Mouse (Mus musculus): ENCODE results near the gene Hscb. TPM values are rescaled to one million over a fixed set of nuclear protein-coding genes. Genes with fewer than 3 reads are reported as not detected.

Hscb gene
- total RNA-seq, 4 experiments from 2014 or later = 12.1 to 15.6 (median 13.6) TPM

- no peak for DNase-seq (ENCODE audit: low spot score in 2 of 2)
Observed at GRCm38 (mm10) chr5:110831036-110831720, 8.4 kb downstream of the Hscb start.

- DNase-seq (ENCODE audit: low spot score in 2 of 2) = no peak
Observed at GRCm38 (mm10) chr5:110827576-110827975, 12.0 kb downstream of the Hscb start.

GRCm38 (mm10) chr5:110826781-110827495 is 12.6 kb downstream of the Hscb start:
- DNase-seq (ENCODE audit: low spot score in 2 of 2) = no peak

- no peak for DNase-seq (ENCODE audit: low spot score in 2 of 2)
Observed at GRCm38 (mm10) chr5:110824421-110824820, 15.2 kb downstream of the Hscb start.

- DNase-seq (ENCODE audit: low spot score in 2 of 2) = peak; percentile 93 to 99
Observed at GRCm38 (mm10) chr5:110809667-110810325, 29.8 kb downstream of the Hscb start, which contains the start of gene Ulk1. Gene Ulk1, minus strand, starts transcription at chr5:110810097.

- DNase-seq (ENCODE audit: low spot score in 2 of 2) = peak in 1 of 2 experiments; percentile 25
Observed at GRCm38 (mm10) chr5:110808821-110809666, 30.5 kb downstream of the Hscb start.

GRCm38 (mm10) chr5:110808061-110808631 is 31.4 kb downstream of the Hscb start:
- DNase-seq (ENCODE audit: low spot score in 2 of 2) = peak; percentile 61 to 78

GRCm38 (mm10) chr5:110807453-110807852 is 32.1 kb downstream of the Hscb start:
- no peak for DNase-seq (ENCODE audit: low spot score in 2 of 2)

- no peak for DNase-seq (ENCODE audit: low spot score in 2 of 2)
Observed at GRCm38 (mm10) chr5:110806676-110807075, 32.9 kb downstream of the Hscb start.

GRCm38 (mm10) chr5:110806154-110806553 is 33.4 kb downstream of the Hscb start:
- DNase-seq (ENCODE audit: low spot score in 2 of 2) = no peak

GRCm38 (mm10) chr5:110804012-110804743 is 35.4 kb downstream of the Hscb start:
- no peak for DNase-seq (ENCODE audit: low spot score in 2 of 2)

- DNase-seq (ENCODE audit: low spot score in 2 of 2) = no peak
Observed at GRCm38 (mm10) chr5:110802809-110803208, 36.8 kb downstream of the Hscb start.

- no peak for DNase-seq (ENCODE audit: low spot score in 2 of 2)
Observed at GRCm38 (mm10) chr5:110802186-110802585, 37.4 kb downstream of the Hscb start.

GRCm38 (mm10) chr5:110801036-110801624 is 38.4 kb downstream of the Hscb start:
- DNase-seq (ENCODE audit: low spot score in 2 of 2) = no peak

- DNase-seq (ENCODE audit: low spot score in 2 of 2) = no peak
Observed at GRCm38 (mm10) chr5:110797696-110798095, 41.9 kb downstream of the Hscb start.

GRCm38 (mm10) chr5:110794363-110794762 is 45.2 kb downstream of the Hscb start:
- DNase-seq (ENCODE audit: low spot score in 2 of 2) = no peak

GRCm38 (mm10) chr5:110788684-110789083 is 50.9 kb downstream of the Hscb start:
- no peak for DNase-seq (ENCODE audit: low spot score in 2 of 2)

GRCm38 (mm10) chr5:110786081-110786835 is 53.3 kb downstream of the Hscb start:
- DNase-seq (ENCODE audit: low spot score in 2 of 2) = no peak

GRCm38 (mm10) chr5:110783150-110783549 is 56.4 kb downstream of the Hscb start:
- no peak for DNase-seq (ENCODE audit: low spot score in 2 of 2)
